In the genomic region with DNA sequence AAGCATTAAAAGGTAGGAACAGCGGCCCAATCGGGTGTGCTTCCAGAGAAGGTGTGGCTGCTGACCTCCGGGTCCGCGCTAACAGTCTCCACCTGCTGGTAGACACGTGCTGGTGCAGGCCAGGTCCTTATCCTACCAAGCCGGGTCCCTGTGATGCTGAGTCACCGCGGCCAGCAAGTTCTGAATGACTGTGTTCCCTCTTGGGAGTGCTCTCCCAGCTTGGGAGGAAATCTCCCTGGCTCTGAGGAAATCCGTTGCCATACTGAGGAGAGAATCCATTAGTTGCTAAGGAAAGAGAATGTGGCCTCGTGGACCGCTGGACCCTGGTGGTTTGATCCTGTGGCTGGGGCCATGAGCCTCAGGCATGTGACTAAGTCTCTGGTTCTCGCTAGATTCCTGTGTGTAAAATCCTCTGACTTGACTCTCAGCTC, we compare ENCODE assay signal across 8 mouse cellular contexts.
DNase-seq lines count a peak whose midpoint lies in the region; ATAC-seq and TF ChIP-seq lines count a peak whose summit lies in the region.

No protein-coding gene starts in this region.

- H3K4me2 ChIP-seq in kidney, postnatal 0 days (ENCODE audit: low read length): no peak overlapping the region
- H3K4me2 ChIP-seq in neural tube, embryonic 12.5 days (replicated peaks): no peak overlapping the region

- peaks cover 7% of the 10 kb centered on the region for H3K4me1 ChIP-seq in heart, adult 2 months (ENCODE audit: control insufficient read depth, insufficient read depth, low read length)
- H3K4me1 ChIP-seq in kidney, postnatal 0 days (replicated peaks; ENCODE audit: insufficient read depth, low read length): no peaks in the 10 kb centered on the region
- H3K4me1 ChIP-seq in neural tube, embryonic 12.5 days: 0 out of 2 replicates have a peak, but pooled peaks cover 5% of the 10 kb centered on the region

- no peak overlapping the region for H3K9ac ChIP-seq in heart, adult 2 months (ENCODE audit: low read depth, low read length)
- no peak overlapping the region for H3K9ac ChIP-seq in kidney, postnatal 0 days (ENCODE audit: low read depth, low read length)
- no peak overlapping the region for H3K9ac ChIP-seq in neural tube, embryonic 12.5 days

- ATAC-seq in activated CD4-positive, CD25-positive, alpha-beta regulatory T cell, adult 4 months: peak; percentile 37
- peak; percentile 97 for ATAC-seq in common myeloid progenitor, adult 5-6 weeks (replicated peaks; ENCODE audit: low read depth, poor library complexity, severe bottlenecking)
- ATAC-seq in kidney, postnatal 0 days (replicated peaks; ENCODE audit: low FRiP score, low read depth): peak; percentile 78
- peak; percentile 33; the same call in 1 of the 2 replicates for ATAC-seq in neural tube, embryonic 12.5 days (ENCODE audit: low FRiP score, low read depth)

- no peaks in the 10 kb centered on the region for H3K79me2 ChIP-seq in heart, adult 2 months (replicated peaks; ENCODE audit: control insufficient read depth, insufficient read depth, low read length)

- H3K27ac ChIP-seq in heart, adult 2 months: no peak overlapping the region; the same call in 1 of the 2 replicates
- H3K27ac ChIP-seq in kidney, postnatal 0 days: no peak overlapping the region
- no peak overlapping the region for H3K27ac ChIP-seq in neural tube, embryonic 12.5 days

- H3K4me3 ChIP-seq in heart, adult 2 months: no peak overlapping the region
- H3K4me3 ChIP-seq in kidney, postnatal 0 days (replicated peaks; ENCODE audit: low read depth, low read length): no peak overlapping the region
- no peak overlapping the region for H3K4me3 ChIP-seq in neural tube, embryonic 12.5 days

- WGBS in heart, adult 2 months: 6% methylated on average over 13 of the region's 13 CpGs
- 26% methylated on average over 13 of the region's 13 CpGs for WGBS in kidney, postnatal 0 days
- 32% methylated on average over 13 of the region's 13 CpGs for WGBS in neural tube, embryonic 12.5 days

- peak; percentile 83 for DNase-seq in A20 (ENCODE audit: low read depth, low spot score)
- DNase-seq in heart, adult 2 months: peak; percentile 88 to 92
- DNase-seq in kidney, postnatal 0 days (ENCODE audit: low spot score): peak; percentile 82
- peak; percentile 85 for DNase-seq in liver
- DNase-seq in testis, postnatal 10 days (ENCODE audit: low spot score): peak; percentile 90

- TF ChIP-seq POLR2A in heart, adult 2 months (IDR thresholded peaks at IDR 0.05; ENCODE audit: insufficient read depth, low read depth, low read length): no peak

- peak; percentile 95 for TF ChIP-seq EP300 in heart, adult 2 months (IDR thresholded peaks at IDR 0.05; ENCODE audit: insufficient read depth, low read depth, low read length)

- intact Hi-C loops in heart, adult 2 months (cut with DNase I): loop anchor here (2.0 to 10.0 kb wide), 3 partner anchors 83 to 387 kb away; no protein-coding TSS in a partner anchor

- no peaks in the 10 kb centered on the region for H3K27me3 ChIP-seq in heart, adult 2 months (ENCODE audit: control insufficient read depth, insufficient read depth, low read length)
- H3K27me3 ChIP-seq in kidney, postnatal 0 days (ENCODE audit: insufficient read depth, low read length): no peaks in the 10 kb centered on the region
- no peaks in the 10 kb centered on the region for H3K27me3 ChIP-seq in neural tube, embryonic 12.5 days (replicated peaks)

- H3K36me3 ChIP-seq in heart, adult 2 months (ENCODE audit: control insufficient read depth, insufficient read depth, low read length): no peaks in the 10 kb centered on the region
- no peaks in the 10 kb centered on the region for H3K36me3 ChIP-seq in kidney, postnatal 0 days (ENCODE audit: insufficient read depth, low read length)
- H3K36me3 ChIP-seq in neural tube, embryonic 12.5 days: no peaks in the 10 kb centered on the region

- H3K9me3 ChIP-seq in kidney, postnatal 0 days (replicated peaks; ENCODE audit: low read length): no peaks in the 10 kb centered on the region; the same call in 1 of the 2 replicates
- H3K9me3 ChIP-seq in neural tube, embryonic 12.5 days: no peaks in the 10 kb centered on the region

- TF ChIP-seq CTCF in heart, adult 2 months (IDR thresholded peaks at IDR 0.05): no peak; the same call in 1 of the 2 replicates
- TF ChIP-seq CTCF in kidney, postnatal 0 days (IDR thresholded peaks at IDR 0.05; ENCODE audit: low read depth): peak; percentile 94

Comparison
In these comparisons a context has a peak if more than half of its experiments do, and no peak if none do; other contexts are left out.
1. ATAC-seq: peak in every context shown above with its lines; median percentile 97 in common myeloid progenitor, adult 5-6 weeks; 78 in kidney, postnatal 0 days; 37 in activated CD4-positive, CD25-positive, alpha-beta regulatory T cell, adult 4 months; 33 in neural tube, embryonic 12.5 days.